Mouse (Mus musculus): ENCODE measurements at regions not wholly inside any gene's neighbourhood (a gene's known extent, or its start where the extent isn't known, plus 50 kb on each side); places are given as distances from the start of the nearest gene placed in this dataset.

DNA sequence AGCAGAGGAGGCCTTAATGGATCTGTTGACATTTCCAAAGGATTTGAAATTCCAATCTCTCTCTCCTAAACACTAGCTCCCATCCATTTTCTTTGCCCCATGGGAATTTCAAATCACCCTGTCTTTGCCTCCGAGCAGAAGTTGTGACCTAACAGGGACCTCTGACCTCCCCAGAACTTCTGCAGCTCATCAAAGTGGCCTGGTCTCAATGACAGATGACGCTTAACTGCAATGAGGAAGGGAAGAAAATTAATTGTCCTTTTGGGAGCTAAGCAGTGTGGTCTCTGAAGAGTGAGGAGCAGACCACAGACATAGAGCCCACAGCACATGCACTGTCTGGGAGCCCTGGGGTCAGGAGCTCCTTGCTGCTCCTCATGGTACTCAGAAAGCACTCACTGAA is 155.3 kb downstream of the Tox3 start:
- DNase-seq (ENCODE audit: low spot score): no peak

DNA sequence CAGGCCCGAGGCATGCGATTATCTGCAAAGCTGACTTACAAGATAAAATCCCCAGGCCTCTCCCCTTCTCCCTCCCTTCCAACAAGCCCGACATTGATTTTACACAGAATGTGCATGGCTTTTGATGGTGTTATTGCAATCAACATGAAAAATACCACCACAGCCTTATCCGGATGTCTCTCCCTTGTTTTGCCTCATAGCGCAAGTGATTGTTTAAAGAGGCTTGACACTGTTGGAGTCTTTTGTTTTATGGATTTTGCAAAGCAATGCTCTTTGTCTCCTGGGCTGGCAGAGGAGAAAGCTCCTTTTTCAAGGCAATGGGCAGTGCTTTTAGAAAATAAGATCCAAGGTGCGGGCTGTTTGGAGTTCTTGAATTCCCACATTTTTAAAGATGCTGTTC is 165.3 kb downstream of the Tox3 start:
- no peak for DNase-seq (ENCODE audit: low spot score)

DNA sequence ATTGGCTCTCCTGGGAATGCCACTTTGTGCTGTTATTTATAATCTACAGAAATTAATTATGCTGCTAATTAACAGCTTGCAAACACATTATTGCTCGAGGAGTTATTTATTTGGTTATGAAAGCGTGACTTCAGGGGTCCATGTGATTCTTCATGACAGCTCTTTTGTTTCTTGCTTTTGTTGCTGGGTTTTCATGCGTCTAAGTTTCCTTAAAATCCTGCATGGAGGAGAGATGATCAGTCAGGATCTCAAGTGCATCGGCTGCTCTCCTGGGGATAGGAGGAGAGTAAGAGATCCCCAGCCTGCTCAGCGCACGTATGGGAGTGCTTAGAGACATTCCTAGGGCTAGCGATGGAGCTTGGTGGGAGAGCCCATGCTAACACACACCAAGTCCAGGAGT is 171.4 kb downstream of the Tox3 start:
- DNase-seq (ENCODE audit: low spot score): no peak

DNA sequence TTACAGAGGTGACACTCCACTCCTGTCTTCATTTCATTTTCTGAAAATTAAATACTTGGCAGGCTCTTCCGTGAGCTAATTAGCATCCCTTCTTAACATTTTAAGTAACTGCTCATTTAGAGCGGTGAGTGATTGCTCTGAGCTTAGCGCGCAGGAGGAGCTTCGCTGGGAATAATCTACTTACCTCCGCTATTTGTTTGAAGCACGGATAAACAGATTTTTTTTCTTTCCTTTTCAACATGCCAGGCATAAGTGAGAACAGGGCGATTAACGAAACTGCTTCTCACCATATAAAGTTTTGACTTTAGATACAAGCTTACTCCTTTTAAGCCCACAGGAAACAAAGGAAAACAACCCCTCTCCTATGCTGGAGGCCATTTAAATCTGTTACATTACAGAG is 171.8 kb downstream of the Tox3 start:
- no peak for DNase-seq (ENCODE audit: low spot score)

DNA sequence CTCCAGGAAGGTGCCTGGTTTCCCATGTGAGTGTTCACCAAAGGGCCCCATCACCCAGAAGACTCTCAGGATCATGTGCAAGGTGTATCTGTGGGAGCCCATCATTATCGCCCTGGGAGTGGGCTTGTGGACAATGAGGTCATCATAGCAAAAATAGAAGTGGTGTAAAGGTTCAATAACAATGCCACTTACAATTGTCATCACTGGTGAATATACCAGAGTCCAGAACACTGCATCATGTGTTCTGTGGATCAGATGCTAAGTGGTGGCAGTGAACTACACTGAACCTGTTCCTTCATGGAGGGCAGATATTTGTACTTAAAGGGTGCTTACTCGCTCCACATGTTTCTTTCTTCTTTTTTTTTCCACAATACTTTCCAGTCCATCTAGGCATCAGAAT is 181.5 kb downstream of the Tox3 start:
- no peak for DNase-seq (ENCODE audit: low spot score)

DNA sequence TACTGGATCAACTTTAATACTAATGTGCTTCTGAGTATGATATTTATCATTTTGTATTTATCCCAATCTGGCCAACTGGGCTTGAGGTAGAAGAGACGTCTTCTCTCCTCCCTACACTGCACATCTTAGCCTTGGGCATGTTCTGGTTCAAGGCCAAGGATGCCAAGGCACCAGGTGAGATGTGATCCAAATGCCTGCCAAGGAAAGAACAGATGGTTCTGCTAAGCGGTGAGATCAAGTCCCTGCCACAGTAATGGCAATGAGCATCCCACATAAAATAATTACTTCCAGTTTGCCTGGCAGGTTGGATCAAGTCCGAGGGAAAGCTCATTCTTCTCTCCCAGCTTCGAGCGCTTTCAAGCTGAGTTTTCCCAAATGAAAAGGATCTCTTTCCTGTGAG is 196.7 kb downstream of the Tox3 start:
- DNase-seq (ENCODE audit: low spot score): no peak

DNA sequence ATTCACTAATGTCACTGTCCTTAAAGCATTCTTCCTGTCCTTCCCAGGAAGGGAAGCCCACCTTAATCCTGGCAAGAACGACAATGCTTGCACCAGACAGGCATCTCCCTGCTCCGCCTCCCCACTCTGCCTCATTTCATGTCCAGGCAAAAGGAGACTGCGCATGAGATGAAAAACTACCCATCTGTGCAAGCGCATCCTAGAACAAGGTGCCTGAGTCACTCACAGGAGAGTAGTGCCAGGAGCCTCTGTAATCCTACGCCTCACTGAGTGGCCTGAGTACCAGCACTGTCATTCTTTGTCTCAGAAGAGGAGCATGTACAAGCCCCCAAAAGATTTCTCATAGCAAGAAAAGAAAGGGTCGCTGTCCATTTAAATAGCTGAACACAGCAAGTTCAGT is 198.2 kb downstream of the Tox3 start:
- DNase-seq (ENCODE audit: low spot score): no peak

DNA sequence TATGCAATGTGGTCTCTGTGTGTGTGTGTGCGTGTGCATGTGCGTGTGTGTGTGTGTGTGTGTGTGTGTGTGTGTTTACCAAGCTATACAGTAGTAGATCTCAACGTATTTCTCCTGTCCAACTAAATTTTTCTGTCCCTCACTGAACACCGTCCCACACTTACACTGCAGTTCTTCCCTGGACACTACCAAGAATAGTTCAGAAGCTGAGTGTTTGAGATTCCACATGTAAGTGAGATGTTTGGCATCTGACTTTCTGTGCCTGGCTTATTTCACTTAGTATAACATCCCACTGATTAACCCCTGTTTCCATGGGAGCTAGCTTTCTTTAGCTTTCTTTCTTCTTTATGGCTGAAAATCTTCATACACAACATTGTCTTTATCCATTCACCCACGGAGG is 213.5 kb downstream of the Tox3 start:
- DNase-seq (ENCODE audit: low spot score): no peak

DNA sequence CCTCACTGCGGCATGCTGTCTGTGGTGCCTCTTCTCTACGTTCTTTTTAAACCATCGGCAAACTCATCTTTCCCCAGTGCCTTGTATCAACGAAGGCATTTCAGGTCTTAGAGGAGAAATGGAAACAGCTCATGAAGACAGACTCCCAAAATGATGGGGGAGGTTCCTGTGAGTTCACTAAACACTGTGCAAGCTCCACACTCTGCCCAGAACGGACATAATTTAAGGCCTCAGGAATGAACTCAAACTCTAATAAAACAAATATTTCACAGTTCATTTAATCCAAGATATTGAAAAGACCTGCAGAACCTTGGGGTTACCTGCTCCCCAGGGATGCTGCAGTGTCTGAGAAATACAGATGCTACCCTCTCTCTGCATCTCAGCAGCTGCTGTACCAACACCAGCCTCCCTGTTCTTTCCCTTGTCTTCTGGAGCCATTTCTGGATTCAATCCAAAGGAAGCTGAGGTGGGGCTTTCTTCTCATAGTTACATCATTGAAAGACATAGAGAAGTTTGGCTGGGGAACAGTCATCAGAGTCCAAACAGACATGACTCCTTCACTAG is 217.4 kb downstream of the Tox3 start:
- DNase-seq (ENCODE audit: low spot score): no peak

DNA sequence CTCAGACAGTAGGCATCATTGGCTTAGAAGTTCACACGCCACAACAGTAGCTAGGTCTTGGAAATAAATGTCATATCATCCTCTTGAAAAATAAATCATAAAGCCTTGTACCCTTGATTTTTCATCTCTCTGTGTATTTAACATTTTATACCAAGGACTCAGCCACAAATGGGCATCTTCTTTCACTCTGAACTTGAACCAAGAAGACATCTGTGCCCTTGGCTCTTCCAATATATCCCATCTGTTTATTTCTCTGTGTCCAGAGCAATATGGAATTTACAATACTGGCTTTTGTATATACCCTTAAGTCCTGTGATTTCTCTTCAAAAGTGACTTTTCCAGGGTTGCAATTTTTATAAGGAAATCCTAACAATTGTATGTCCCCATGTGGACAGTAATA is 222.7 kb downstream of the Tox3 start:
- DNase-seq (ENCODE audit: low spot score): no peak

DNA sequence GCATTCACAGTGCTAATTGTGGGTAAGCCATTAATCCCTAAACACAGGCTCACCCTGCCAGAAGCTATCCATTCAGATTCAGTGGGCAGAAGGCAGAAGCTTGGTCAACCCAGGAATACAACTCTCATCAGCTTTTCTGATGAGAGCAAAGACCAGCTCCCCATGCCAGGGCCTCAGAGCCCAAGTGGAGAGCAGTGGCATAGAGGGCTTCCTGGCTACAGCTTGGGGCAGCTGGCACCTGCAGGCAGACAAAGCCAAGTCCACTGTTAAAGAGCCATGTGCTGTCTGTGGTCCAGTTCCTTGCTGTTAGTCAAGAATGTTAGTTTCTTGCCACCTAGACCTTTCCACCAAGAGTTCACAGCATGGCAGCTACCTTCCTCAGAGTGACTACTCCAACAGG is 225.0 kb downstream of the Tox3 start:
- DNase-seq (ENCODE audit: low spot score): no peak

DNA sequence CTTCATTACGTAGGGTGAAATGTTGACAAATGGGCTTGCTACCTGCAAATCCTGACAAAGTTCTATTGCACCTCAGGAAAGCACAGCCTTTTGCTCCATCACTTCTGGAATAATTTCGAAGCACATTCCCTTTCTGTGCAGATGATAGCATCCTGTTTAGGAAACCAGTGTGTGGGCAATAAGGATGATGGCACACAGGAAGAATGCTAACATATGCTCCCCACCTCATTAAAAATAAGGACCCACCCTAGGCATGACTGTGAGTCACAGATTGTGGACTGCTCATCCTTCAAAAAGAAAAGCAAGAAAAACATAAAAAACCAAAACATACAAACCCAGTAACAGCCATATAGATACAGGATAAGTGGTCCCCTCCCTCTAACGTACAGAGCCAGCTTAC is 226.2 kb downstream of the Tox3 start:
- DNase-seq (ENCODE audit: low spot score): no peak

DNA sequence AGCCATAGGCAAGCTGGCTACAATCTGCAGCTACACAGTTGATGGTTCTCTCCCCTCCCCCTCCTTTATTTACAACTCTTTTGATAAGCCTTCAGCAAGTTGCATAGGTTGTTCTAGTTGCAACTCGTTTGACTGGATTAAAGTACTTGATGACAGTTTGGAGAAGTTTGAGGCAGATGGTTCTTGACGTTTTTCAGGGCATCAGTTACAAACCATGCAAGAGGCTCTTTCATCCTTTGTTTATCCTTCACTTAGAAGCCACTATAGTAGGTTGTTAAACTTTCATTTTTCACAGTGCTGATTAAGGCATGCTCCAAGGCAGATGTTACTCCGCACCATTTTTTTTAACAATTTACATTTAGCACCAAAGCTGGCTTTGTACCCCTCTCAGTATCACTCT is 227.1 kb downstream of the Tox3 start:
- DNase-seq (ENCODE audit: low spot score): no peak

DNA sequence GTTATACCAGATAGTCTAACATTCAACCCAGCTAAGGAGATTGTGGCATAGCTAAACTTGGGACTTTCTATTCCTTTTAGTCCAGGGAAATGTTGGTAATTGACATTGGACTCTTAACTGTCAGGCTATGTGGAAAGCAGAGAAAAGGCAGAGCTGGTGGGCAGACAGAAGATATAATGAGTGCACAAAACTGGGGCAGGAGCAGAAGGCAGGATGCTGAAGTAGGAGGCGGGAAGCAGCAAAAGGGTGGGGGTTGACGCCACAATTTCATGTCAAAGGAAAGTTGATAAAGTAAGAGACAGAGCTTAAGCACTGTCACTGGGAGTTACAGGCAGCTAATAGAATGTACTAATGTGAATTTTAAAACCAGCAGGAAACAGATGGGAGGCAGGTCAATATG is 232.7 kb downstream of the Tox3 start:
- DNase-seq (ENCODE audit: low spot score): no peak

DNA sequence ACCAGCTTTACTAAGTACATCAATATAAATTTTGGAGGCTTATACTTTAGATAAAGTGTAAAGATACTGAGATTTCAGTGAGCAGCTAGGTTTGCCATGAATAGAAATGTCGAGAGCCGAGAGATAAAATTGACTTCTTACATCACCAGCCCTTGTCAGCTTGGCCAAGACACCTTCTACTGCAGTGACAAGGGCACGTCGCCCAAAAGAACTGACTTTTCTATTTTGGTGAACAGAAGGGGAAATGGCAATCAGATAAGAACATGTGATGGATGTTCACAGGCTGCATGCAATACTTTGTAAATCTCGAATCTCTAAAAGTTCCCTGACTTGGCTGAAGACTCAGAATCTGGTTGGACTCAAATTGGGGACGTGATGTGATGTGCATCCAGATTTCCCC is 247.6 kb downstream of the Tox3 start:
- no peak for DNase-seq (ENCODE audit: low spot score)

DNA sequence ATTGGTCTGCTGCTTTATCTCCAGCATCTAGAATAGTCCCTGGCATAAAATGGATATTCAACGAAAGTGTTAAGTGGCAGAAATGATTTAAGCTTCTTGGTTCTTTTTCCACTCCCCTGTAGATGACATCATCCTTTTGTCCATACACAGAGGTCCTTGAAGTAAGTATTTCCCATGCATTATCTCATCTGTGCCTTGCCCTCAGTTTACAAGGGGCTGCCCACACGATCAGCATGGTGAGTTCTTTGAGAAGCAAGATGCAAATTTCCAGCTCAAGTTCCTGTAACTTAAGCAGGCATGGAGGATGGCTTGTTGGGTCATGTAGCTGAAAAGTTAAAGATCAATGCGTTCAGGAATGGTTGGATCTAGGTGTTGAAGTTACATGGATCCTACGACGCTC is 265.5 kb downstream of the Tox3 start:
- no peak for DNase-seq (ENCODE audit: low spot score)

DNA sequence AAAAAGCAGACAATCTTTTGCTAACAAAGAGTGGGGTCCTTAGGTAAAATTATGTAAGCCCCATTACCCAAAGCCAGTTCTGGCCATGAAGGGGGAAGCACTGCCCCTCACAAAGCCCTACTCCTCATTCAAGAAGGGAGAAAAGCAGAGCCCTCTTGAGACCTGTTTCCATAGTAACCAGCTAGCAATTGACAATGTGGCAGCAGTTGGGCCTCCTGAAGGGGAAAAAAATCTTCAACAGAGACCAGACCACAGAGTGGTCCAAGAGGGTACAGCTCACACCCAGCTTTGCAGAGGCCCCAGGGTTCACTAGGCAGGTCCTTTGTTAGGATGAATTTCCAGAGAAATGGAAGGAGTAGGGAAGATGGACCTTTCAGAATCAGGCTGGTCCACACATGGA is 271.8 kb downstream of the Tox3 start:
- no peak for DNase-seq (ENCODE audit: low spot score)

DNA sequence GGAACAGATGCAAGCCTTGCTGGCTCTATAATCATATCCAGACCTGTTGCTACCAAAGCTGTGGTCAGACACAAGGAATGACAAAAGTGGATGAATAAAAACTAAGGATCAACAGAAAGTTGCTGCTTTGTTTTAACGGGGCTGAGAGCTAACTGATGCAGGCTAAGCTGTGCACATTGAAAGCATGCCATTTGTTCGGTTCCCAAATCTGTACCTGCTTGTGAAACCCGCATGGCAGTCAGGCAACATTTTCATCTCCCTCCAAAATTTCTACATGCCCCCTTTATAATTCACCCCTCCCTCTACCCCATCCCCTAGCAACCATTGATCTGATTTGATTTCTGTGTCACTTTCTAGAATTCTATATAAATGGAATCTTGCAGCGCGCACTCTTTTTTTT is 272.3 kb downstream of the Tox3 start:
- DNase-seq (ENCODE audit: low spot score): no peak

DNA sequence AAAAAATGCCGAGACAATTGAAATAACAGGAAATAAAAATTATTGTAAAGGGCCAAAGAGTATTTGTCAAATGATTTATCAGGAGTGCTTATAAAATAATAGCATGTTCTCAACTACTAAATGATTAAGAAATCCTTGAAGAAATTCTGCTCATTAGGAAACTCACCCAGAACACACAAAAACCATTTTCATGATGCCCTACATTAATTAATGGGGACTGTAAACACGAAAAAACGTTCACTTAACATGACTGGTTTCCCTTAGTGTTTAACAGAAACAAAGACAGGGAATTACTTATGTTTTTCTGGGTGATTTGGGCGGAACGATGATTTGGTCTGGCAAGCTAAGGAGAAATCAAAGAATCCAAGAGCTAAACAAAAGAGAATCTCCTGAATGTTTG is 278.1 kb downstream of the Tox3 start:
- DNase-seq (ENCODE audit: low spot score): no peak

DNA sequence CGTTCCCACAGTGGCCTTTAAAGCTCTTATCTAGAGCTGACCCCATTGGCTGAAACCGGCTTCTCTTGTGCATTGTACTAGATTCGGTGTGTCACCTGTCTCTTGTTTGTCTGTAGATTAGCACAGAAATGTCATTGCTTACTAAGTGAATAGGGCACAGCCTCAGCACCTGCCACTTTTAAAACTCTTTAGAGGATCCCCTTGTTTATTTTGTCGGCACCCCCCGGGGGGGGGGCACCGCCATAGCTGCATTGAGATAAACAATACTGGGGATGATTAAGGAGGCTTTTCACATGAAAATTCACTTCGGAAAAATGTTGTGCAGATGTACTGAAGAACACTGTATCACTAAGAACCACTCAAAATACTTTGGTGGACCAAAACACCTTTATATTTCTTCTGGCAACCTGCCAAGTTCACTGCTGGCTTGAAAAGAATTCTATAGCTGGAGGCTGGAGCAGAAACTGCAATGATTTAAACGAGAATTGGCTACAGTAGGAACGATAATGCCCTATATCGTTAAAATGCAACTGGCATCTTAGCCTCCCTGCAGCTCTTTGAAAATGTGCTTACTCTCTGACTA is 278.6 kb downstream of the Tox3 start:
- no peak for DNase-seq (ENCODE audit: low spot score)

DNA sequence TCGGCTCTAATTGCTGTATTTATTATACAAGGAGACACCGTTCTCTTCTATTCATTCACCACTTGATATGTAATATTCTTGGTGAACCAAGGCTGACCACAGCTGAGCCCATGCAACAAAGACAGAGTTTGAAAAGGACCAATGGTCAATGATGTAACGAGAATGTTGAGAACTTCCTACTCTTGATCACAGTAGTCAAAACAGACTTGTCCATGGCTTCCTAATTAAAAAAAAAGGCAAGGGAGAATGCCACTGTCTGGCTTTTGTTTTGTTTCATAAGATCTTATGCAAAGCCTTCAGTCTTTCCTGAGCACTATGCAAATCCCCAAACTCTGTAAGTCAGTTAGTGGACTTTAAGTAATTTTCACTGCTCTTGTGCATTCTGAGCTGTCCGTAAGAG is 279.7 kb downstream of the Tox3 start:
- no peak for DNase-seq (ENCODE audit: low spot score)

DNA sequence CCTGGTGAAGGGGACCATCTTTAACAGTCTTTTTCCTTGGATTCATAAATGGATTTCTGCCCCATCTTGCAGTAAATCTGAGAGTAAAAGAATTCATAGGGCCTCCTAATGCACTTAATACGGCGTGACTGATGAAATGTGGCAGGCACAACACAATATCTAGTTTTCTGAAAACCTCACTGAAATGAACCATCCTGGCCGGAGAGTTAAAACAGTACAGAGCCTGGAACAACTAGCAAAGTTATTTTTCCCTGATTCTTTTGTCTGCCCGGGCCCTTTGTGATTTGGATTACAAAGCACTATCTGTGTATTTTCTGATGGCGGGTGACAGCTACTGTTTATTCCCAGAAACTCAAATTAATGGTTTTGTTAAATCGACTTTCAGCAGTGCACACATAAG is 283.8 kb downstream of the Tox3 start:
- DNase-seq (ENCODE audit: low spot score): no peak

DNA sequence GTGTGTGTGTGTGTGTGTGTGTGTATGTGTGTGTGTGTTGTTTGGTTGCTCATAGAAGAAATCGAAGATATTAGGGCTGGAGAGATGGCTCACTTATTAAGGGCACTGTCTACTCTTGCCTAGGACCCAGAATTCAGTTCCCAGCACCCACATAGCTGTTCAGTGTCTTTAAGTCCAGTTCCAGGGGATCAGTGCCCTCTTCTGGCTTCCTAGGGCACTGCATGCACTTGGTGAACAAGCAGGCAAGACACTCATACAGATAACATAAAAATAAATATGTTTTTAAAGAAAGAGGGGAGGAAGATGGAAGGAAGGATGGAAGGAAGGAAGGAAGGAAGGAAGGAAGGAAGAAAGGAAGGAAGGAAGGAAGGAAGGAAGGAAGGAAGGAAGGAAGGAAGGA is 284.9 kb downstream of the Tox3 start:
- no peak for DNase-seq (ENCODE audit: low spot score)

DNA sequence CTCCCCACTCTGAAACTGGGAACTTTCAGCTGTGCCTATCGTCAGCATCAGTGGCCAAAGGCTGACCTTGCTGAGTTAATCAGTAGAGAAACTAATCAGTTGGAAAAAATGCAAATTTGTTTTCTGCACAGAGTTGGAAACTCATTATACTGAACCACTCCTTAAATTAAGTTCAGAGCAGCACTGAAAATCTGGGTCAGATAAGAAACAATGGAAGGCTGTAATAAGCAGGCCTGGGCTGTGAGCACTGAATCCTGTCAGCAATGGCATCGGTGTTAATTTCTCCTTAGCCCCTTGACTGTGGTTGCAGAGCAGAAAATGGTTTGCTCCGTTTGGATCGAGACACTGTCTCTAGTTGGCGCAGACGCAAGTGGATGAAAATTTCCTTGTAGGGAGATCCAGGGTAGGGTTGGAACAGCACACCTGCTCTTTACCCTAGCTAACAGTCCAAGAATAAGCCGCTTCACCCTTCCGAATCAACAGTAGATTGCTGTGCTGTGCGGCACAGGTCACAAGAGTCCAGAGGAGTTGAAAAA is 289.4 kb downstream of the Tox3 start:
- no peak for DNase-seq (ENCODE audit: low spot score)
